Mouse (Mus musculus): ENCODE measurements around the gene Cpz.

Gene Cpz

DNA sequence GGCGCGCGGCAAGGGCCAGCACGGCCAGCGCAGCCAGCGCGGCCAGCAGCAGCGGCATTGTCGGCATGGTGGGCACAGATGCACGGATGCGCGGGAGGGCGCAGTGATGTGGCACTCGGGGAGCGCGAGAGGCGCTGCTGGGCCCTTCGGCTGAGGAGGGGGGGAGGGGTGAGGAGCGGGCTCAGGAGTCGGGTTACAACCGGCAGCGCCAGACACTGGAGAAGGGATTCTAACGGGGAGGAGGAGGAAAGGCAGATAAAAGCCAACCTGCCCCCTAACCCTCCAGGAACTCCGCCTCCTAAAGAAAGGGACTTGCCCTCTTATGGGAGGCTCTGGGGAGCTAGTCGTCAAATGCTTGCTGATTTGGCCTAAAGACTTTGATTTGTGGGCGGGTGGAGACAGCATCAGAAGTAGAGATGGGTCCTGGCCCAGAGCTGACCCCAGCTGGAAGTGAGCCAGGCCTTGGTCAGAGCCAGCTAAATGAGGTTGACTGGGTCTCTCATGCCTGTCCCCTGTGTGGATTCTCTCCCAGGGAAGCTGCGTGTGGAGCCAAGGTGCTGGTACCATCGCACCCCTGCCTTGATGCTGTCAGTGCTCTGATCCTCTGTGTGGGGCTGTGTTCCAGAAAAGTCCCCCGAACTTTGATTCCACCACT is at the start of gene Cpz:
Gene Cpz, minus strand, starts transcription at position 230 of the 655 bp plus-strand sequence.
- DNase-seq (ENCODE audit: low read depth, low spot score): no peak

DNA sequence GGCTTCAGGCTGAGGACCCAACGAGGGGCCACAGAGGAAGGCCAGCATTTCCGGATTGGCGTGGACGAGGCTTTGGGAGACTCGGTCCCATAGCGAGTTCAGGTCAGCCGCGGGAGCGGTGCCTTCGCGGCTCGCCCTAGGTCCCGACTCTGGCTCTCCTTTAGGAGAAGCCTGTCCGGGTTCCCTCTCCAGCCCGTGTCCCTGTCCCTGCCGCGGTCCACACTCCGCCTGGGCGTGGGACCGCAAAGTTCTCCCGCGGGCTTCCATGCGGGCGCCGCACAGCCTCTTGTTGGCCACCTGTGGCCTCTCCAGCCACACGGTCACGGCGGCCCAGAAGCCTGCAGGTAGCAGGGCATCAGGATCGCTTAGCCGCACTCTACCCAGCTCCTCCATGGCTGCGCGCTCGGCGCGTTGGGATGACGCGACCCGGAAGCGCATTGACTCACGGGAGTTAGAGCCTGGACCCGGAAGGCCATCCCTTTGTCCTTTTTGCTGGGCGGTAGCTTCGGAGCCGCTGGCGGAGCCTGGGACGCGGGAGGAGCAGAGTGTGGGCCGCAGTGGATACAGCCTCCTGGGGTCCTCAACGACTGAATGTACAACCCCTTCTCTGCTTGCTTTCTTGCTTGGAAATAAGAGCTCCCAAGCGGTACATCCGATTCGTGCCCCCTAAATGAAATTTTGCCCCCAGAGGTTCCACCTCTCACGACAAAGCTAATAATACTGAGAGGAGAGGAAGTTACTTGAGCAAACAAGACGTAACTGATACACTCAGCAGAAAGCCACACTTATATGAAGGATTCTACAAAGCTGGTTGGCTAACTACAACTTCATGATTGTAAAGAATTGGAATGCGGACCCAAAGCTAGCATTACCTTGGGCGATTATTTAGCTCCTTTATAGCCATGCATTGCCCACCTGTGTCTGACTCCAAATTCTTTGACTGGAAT is 49.4 kb upstream of the Cpz start, which contains the start of gene Trmt44:
Gene Trmt44, minus strand, starts transcription at position 418 of the 947 bp plus-strand sequence.
- DNase-seq (ENCODE audit: low read depth, low spot score): peak; percentile 89

DNA sequence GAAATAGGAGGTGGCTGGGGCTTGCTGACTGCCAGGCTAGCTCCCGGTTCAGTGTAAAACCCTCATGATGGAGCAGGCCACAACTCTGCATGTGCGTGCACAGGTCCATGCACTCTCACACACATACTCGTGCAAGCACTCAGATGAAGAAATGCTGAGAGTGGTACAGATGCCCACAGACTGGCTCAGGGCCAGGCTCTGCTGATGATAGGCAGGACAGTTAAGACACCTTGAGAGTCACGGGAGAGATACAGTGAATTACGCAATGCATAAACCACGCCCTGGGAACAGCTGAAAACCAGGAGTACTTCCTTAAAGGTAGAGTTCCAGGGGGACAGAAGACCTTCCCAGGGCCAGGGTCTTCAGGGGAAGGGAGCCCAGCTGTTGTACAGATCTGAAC is 46.0 kb upstream of the Cpz start:
- no peak for DNase-seq (ENCODE audit: low read depth, low spot score)

DNA sequence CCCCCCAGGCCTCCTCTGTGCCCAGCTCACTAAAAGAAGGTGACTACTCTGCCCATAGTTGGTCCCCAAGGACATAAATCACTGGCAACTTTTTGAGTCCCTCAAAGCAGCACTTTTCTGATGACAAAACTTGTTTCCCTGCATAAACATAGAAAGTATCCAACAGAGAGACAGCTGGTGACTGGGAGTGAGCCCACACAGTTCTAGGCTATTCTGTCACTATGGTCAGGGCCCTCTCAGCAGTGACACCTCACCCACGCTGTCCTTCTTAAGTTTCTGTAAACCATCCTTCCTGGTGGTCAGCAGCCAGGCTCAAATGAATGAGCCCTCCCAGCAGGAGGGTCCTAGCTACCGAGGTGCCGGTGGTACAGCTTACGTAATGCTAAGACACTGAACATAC is 41.1 kb upstream of the Cpz start:
- no peak for DNase-seq (ENCODE audit: low read depth, low spot score)

DNA sequence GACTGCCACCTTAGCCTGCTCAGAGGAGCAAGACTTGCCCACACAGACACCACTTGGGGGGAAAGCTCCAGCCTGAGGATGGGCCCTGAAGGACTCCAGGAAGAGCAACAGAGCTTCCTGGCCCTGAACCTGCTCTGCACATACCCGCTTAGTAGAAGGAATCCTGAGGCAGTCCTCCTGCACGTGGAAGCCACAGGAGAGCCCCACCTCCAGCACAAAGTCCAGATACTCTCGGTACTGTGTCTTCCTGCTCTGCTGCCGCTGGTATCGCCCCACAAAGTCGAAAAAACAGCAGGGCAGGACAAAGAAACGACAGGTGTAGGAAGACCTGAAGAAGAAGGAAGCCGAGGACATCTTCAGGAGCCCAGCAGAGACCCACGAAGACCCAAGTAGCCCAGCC is 39.7 kb upstream of the Cpz start:
- DNase-seq (ENCODE audit: low read depth, low spot score): no peak

DNA sequence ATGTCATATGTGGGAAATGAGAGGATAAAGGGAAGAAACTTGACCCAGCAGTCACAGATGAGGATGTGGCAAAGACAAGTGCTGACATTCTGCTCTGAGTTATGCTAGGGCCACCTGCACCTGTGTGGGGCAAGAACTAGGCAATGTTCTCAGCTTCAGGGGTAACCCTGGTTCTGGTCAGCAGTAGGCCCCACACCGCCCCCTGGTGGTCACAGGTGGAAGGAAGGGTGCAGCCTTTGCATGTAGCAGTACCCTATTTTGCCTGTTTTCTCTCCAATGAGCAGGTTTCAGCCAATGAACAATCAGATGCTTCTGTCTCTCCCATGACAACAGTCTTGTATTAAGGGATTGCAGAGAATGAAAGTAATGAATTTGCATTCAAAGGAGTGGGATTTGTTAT is 38.0 kb upstream of the Cpz start:
- DNase-seq (ENCODE audit: low read depth, low spot score): peak; percentile 56

DNA sequence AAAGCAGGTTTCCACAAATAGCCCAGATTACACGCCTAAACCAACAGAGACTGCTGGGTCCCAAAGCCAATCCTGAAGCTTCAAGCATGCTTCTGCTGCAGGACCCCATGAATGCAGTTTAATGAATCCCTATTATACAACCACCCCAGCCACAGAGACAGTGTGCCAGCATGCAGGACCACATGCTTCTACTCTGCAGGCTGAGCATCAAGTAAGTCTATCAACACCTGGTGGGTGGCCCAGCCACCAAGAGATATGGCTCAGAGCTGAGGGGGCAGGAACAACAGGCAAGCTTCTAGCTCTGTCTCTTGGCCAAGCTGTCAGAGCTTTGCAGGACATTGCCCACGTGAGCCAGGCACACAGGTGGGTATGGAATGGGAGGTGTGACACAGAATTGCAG is 37.1 kb upstream of the Cpz start:
- DNase-seq (ENCODE audit: low read depth, low spot score): no peak

DNA sequence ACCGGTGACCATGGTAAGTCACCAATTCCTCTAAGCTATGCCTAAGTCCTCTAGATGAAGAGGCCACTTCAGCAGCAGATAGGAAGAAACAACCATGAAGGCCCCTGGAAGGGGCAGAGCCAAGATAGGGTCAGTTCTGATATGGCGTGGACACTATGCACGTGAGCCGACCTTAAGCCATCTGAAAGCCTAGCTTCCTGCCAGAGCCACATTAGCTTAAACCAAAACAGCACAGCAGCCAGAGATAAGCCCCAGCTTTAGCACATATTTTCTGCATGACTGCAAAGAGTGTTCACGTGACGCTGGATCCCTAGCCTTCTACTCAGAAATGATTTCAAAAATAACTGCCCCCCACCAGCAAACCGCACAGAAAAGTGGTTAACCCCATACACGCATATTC is 33.9 kb upstream of the Cpz start:
- DNase-seq (ENCODE audit: low read depth, low spot score): no peak

DNA sequence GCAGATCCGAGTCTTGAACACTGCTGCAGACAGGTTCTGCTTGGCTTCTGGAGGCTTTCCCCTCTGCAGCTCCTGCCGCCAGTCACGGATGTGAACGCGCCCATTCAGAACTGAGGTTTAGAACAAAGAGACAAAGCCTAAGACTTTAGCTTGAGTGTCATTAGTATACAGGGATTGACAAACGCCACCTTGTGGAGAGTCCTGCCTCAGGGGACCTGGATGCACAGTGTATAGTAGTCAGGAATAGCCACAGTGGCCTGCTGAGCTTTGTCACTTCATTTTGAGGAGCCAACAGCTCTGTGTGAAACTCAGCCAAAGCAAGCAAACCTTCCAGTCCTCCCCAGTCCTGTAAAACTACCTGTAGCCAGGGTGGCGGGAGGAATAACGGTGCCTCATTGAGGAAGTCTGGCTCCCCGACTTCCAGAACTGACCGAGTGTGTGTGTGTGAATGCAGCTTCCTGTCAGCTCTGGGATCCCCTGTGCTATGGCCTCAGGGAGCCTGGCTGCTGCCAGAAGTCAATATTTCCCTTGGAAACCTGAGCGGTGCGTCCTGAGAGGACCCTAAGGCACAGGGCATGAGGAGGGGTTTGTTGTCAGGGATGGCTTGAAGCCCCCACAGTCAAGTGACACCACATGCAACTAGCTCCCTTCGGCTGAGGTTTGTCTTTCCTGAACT is 32.6 kb upstream of the Cpz start:
- no peak for DNase-seq (ENCODE audit: low read depth, low spot score)

DNA sequence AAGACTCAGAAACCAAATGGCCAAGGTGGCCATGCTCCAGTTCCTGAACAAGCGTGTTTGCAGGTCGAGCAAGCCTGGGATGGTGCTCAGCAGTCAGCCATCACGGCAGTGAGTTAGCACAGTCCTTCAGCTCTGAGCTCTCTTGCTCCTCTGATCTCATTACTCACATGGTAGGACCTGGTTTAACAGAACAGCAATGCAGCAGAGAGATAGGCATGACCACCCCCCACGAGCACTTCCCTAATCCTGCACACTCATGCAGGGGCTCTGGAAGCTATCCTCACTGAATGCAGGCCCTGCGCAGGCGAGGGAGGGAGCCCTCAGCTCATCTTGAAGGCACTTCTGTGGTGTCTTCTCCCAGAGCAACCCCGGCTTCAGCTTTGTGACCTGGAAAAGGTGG is 30.9 kb upstream of the Cpz start:
- DNase-seq (ENCODE audit: low read depth, low spot score): no peak

DNA sequence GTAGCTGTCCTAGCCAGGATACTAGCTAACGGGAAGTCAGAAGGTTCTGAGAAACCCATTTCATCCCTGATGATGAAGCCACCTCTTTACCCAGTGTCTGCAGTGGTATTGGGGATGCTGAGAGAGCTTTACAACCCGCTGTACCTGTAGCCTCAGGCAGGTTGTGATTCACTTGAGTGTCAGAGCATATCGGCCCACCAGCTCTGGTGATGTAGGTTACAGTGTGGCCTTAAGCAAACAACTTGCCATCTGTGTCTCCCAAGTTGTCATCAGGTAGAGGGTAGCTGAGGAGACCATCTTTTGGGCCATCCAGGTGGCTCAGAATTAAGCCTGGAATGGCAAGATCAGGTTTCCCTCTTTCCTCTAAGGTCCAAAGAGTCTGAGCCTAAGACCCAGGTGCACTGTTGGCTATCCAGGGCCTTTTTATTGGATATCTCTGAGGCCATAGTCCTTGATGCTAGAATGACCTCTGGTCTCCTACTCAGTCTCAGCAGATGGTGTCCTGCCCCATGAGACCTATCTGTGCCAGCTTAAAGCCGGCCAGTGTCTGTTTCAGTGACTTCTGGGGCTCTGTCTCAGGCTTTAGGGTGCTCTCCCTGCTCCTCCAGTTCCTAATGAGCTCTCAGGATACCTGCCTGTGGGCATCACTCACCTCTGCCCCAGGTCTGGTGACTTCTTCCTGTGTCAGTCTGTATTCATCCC is 27.5 kb upstream of the Cpz start:
- DNase-seq (ENCODE audit: low read depth, low spot score): no peak

DNA sequence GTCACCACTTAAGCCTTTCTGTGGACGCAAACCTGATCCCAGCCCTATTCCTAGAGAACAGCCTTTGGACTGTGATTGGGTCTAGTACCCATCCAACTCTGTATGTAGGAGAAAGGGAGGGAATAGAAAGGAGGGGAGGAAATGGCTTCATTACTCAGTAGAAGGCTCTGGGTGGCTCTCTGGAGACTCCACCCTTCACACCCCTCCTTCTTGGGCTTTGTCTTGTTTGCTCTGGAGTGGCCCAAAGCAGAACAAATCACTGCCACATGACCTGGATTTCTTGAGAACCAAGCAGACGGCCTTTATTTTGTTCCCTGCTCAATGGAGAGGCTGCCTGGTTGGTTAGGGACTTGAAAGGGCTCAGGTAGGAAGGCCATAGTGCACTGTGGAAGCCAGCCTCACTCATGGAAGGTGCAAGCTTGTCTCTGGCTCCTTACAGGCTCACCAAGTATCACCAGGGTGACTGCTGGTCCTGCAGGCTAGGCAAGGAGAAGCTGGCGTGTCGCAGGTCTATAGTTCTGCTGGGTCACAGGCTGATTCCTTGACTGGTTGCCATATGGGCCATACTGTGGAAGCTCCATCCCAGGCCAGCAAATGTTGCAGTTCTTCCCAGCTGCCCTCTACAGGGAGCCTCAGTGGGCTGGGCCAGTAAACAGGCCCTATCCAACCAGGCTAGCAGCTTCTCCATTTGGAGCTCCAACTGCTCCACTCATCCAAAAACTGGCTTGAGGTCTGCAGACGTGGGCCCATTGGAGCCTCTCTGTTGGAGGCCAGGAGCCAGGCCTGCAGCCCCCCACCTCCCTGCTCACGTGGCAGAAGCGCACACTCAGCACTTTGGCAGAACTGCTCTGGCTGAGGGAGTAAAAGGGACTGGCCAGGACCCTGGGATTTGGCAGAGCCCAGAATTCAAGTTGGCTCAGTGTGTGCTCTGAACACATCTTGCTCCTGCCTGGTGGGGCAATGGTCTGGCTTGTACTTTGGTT is 26.6 kb upstream of the Cpz start:
- no peak for DNase-seq (ENCODE audit: low read depth, low spot score)

DNA sequence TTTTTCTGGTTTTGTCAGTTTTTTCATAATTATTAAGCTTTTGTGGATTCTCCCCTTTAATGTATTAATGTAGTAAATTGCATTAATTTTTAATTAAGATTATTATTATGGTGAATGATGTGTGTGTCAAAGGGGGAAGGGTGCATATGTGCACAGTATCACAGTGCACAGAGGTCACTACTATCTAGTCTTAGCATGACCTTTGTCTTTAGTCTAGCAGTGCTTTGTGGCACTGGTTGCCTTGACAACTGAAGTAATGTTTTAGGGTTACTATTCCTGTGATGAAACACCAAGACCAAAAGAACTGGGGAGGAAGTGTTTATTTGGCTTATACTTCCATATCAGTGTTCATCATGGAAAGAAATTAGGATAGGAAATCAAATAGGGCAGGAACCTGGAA is 20.6 kb upstream of the Cpz start:
- DNase-seq (ENCODE audit: low read depth, low spot score): no peak

DNA sequence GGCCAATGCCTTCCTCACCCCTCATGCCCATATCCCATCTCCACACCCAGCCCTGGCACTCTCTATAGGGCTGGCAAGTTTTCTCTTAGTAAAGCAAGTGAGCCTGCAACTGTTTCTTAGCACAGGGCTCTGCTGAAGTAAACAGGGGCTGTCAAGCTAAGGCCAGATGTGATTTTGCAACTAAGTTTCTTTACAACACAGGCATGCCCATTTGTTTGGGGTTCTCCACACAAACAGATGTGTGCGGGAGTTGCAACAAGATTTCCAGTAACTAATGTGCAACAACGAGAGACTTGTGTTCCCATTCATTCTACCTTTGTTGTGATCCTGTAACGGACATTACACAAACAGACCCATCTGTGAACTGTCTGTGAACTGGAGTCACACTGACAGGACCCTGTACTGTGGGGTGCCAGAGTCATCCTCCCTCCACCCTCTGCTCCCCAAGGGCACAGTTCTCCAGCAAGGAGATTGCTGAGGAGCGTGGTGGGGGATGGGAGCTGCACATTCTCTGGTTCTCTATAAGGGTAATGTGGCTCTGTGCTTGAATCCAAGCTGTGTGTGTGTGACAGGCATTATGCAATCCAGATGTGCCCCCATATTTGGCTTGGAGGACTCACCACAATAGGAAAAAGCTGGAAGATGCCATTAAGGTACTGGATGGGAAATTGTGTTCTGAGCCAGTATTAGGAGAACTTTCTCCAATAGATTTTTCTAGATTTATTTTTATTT is 15.7 kb upstream of the Cpz start:
- DNase-seq (ENCODE audit: low read depth, low spot score): no peak

DNA sequence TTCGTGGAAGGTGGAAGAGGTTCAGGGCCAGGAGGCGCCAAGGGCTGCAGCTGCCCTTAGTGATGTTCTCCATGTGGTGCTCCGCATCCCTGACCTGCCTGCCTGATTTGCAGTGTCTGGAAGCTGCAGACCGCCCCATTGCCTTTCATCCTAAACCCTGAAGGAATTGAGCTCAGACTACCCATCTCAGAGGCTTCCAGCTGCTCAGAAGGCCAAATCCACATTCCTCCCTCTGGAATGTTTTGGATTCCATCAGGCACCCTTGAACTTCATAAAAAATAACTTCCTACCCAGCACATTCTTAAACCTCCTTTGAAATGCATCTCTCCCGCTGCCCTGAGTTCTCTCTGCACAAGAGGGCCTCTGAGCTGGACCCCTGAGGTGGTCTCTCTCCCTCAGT is 15.1 kb upstream of the Cpz start:
- DNase-seq (ENCODE audit: low read depth, low spot score): no peak

DNA sequence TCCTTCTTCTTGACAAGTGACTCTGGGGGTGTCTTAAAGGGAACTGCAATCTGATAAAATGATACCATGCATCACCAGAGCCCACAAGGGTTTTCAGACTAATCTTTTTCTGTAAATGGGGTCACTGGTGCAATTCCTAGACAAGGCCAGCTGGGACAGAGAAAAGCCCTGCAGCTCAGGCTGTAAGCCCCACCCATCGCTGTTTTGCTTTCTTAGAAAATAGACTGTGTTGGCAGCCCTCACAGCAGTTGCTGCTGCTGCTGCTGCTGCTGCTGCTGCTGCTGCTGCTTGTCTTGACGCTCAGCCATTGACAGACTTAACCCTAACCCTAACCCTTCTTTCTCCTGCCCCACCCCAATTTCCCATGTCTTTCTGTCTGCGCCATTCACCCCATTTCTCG is 14.1 kb upstream of the Cpz start:
- DNase-seq (ENCODE audit: low read depth, low spot score): no peak

DNA sequence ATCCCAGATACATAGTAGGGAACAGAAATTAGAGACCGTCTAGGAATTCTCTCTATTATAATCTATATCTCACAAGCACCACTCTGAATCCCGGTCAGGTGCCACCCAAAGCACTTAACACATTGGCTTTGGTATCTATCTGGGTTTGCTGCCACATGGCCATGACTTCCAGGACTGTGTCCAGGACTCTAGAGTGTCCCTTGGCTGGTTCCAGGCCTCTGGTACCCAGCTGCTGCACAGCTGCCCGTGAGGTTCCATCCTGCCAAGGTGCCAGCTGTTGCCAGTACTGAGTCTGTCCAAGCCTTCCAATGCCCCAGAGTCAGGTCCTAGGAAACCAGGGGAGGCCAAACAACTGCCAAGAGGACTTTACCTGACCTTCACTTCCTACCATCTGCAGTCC is 12.5 kb upstream of the Cpz start:
- DNase-seq (ENCODE audit: low read depth, low spot score): no peak

DNA sequence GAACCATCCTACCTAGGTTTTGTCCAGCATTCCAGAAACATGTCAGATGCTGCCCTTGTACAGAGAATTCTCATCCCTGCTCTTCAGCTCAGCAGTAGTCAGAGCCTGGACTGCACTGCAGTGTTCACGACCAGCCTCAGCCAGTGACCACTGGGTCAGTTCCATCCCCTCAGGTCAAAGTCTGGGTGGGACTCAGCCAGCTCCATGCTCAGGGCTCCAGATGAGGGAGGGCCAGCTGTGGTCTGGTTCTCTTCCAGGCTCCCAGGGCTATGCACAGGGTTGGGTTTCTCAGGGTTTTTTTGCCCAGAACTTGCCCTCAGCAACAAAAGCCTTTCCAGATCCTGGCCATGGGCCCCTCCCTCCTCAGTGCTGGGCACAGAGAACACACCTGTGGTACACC is 12.0 kb upstream of the Cpz start:
- no peak for DNase-seq (ENCODE audit: low read depth, low spot score)

DNA sequence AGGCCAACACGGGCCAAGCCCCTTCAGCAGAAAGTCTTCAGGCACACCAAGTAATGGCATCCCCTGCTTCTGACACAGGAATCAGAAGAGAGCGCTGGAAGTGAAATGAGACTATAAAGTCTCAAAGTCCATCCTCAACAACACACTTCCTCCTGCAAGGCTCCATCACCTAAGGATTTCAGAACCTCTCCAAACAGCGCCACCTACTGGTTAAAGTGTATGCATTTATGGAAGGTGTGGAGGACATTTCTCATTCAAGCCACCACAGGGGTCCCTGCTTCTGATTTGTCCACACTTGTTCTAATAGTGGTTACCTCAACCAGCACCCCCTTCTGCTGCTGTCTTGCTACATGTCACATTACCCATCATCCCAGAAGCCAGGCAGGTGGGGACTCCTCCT is 10.8 kb upstream of the Cpz start:
- DNase-seq (ENCODE audit: low read depth, low spot score): no peak

DNA sequence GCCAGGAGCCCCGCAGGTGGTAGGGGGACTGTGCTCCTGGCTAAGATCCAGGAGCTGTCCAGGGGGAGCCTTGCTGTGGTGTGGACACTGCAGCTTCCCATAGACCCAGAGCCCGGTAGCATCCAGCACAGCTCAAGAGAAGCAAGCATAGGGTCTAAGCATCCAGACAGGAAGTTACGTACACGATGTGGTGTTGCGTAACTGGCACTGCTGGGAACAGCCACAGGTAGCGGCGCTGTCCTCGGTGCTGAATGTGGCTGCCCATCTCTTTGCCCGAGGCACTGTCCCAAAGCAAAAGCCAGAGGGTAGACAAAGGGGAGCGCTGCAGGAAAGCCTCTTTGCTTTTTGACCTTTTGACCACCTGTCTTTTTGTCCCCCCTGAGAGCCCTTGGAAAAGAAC is 6.1 kb upstream of the Cpz start:
- DNase-seq (ENCODE audit: low read depth, low spot score): peak; percentile 6

All from CD4-positive helper T cell, adult 2 months (primary cell).